Mouse (Mus musculus) lung, adult 18-20 months (tissue): ENCODE results near the gene Cd8b1.
A peak's percentile ranks its signal among the peaks of the same experiment; 100 is the strongest.
"Not testable (repeated sequence)": the region's sequence is repeated elsewhere in the genome, so short reads cannot be mapped to it uniquely, and the experiment has no call there.

Source experiments
- DNase-seq, 2 experiments: peaks; one replicate each; pipeline ENCODE4 v3.0.0; 2022; ENCODE audit warnings: mixed read lengths in 2 of 2

Gene Cd8b1

GRCm38 (mm10) chr6:71322491-71322921, at the start of gene Cd8b1:
Gene Cd8b1, plus strand, starts transcription at chr6:71322788.
- no peak for DNase-seq

GRCm38 (mm10) chr6:71273715-71274114, 48.9 kb upstream of the Cd8b1 start:
- no peak for DNase-seq

GRCm38 (mm10) chr6:71274621-71275020, 48.0 kb upstream of the Cd8b1 start:
- no peak for DNase-seq

- DNase-seq = no peak
These were observed 43.2 kb upstream of the Cd8b1 start for GRCm38 (mm10) chr6:71279418-71279817.

GRCm38 (mm10) chr6:71293509-71293908, 29.1 kb upstream of the Cd8b1 start:
- peak; percentile 11 to 24 for DNase-seq

- DNase-seq = no peak
These were observed 27.3 kb upstream of the Cd8b1 start for GRCm38 (mm10) chr6:71295303-71295702.

- DNase-seq = no peak
These were observed 24.5 kb upstream of the Cd8b1 start for GRCm38 (mm10) chr6:71298051-71298450.

- DNase-seq = no peak
These were observed 23.8 kb upstream of the Cd8b1 start for GRCm38 (mm10) chr6:71298751-71299150.

GRCm38 (mm10) chr6:71302097-71302731, 20.4 kb upstream of the Cd8b1 start:
- DNase-seq = no peak

- no peak for DNase-seq
These were observed 15.1 kb upstream of the Cd8b1 start for GRCm38 (mm10) chr6:71307486-71307885.

GRCm38 (mm10) chr6:71321826-71322283, 733 bp upstream of the Cd8b1 start, which contains the start of gene Smyd1:
Gene Smyd1, minus strand, starts transcription at chr6:71322233.
- DNase-seq = no peak

- DNase-seq = no peak
These were observed 2.2 kb downstream of the Cd8b1 start for GRCm38 (mm10) chr6:71324816-71325215.

- DNase-seq = no peak
These were observed 7.3 kb downstream of the Cd8b1 start for GRCm38 (mm10) chr6:71329881-71330280.

GRCm38 (mm10) chr6:71330486-71330885, 7.9 kb downstream of the Cd8b1 start:
- no peak for DNase-seq

GRCm38 (mm10) chr6:71331491-71331890, 8.9 kb downstream of the Cd8b1 start:
- DNase-seq = not testable (repeated sequence)

- peak; percentile 8 to 11 for DNase-seq
These were observed 9.8 kb downstream of the Cd8b1 start for GRCm38 (mm10) chr6:71332236-71332965.

- no peak for DNase-seq
These were observed 10.4 kb downstream of the Cd8b1 start for GRCm38 (mm10) chr6:71333031-71333430.

GRCm38 (mm10) chr6:71333578-71334273, 11.1 kb downstream of the Cd8b1 start:
- no peak for DNase-seq

- DNase-seq = no peak
These were observed 15.1 kb downstream of the Cd8b1 start for GRCm38 (mm10) chr6:71337666-71338065.

- no peak for DNase-seq
These were observed 16.4 kb downstream of the Cd8b1 start for GRCm38 (mm10) chr6:71338941-71339340.

- DNase-seq = no peak
These were observed 16.8 kb downstream of the Cd8b1 start for GRCm38 (mm10) chr6:71339351-71339750.

GRCm38 (mm10) chr6:71341179-71341578, 18.6 kb downstream of the Cd8b1 start:
- no peak for DNase-seq

GRCm38 (mm10) chr6:71348006-71348405, 25.4 kb downstream of the Cd8b1 start:
- no peak for DNase-seq

GRCm38 (mm10) chr6:71351201-71351600, 28.6 kb downstream of the Cd8b1 start:
- no peak for DNase-seq
